Mouse (Mus musculus): ENCODE measurements around the gene Fpgs. TPM values are rescaled to one million over a fixed set of nuclear protein-coding genes. Genes with fewer than 3 reads are reported as not detected.

Fpgs gene
- polyA plus RNA-seq, 1 experiment = 26.7 TPM

DNA sequence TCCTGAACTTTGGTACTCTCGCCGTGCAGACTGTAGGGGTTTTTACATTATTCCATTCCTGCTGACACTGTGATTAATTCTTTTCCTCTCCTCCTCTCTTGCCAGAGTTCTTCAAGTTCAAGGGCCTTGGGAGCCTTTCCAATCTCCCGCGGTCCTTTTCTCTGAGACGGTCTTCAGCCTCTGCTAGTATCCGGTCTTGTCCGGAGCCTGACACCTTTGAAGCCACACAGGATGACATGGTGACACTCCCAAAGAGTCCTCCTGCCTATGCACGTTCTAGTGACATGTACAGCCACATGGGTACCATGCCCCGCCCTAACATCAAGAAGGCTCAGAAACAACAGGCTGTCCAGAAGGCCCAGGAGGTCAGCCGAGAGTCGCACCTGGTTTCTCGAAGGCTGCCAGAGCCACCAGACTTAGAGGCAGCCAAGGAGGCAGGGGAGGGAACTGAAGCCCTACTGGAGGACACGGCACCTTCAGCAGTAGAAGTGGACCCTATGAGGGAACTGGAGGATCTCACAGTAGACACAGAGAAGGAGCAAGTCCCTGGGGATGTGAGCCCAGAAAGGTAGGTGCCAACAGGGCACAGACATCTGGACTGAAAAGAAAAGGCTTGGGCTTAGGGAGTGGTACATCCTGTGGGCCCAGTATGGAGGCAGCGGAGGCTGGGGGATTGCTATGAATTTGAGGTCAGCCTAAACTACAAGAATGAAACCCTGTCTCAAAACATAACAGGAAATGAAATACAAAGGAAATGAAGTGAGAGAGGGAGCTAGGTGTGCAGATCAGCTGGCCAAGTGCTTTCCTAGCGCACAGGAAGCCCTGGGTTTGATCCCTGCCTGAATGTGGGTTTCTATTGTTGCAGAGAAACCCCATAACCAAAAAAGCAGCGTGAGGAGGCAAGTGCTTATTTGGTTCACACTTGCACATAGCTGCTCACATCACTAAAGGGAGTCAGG lies 21.2 kb upstream of the Fpgs start:
- H3K36me3 ChIP-seq (ENCODE audit: control insufficient read depth, insufficient read depth) = no peaks in the 10 kb centered on the region
- TF ChIP-seq MYOG (IDR thresholded peaks at IDR 0.05; ENCODE audit: control insufficient read depth, extremely low read depth, insufficient read length) (no peak), USF1 (IDR thresholded peaks at IDR 0.05; ENCODE audit: low read depth) (no peak), MYOD1 (IDR thresholded peaks at IDR 0.05; ENCODE audit: control insufficient read depth, insufficient read length, low read depth) (no peak), MAX (IDR thresholded peaks at IDR 0.05) (no peak), FOSL1 (IDR thresholded peaks at IDR 0.05; ENCODE audit: insufficient read depth, low read length, poor library complexity, severe bottlenecking) (no peak), CEBPB (IDR thresholded peaks at IDR 0.05; ENCODE audit: low read depth) (no peak), CTCF (IDR thresholded peaks at IDR 0.05; ENCODE audit: control insufficient read depth, insufficient read depth, insufficient read length) (no peak)
- no peaks in the 10 kb centered on the region for H3K79me2 ChIP-seq (ENCODE audit: control insufficient read depth, insufficient read depth)
- no peak overlapping the region for H3K4me3 ChIP-seq (ENCODE audit: insufficient read depth, poor library complexity, severe bottlenecking)
- no peaks in the 10 kb centered on the region for H3K27me3 ChIP-seq (ENCODE audit: control insufficient read depth, insufficient read depth, insufficient read length)
- no peak overlapping the region for H3ac ChIP-seq (ENCODE audit: control insufficient read depth, insufficient read length, low read depth)
- H3K79me3 ChIP-seq (ENCODE audit: low read depth) = no peaks in the 10 kb centered on the region

DNA sequence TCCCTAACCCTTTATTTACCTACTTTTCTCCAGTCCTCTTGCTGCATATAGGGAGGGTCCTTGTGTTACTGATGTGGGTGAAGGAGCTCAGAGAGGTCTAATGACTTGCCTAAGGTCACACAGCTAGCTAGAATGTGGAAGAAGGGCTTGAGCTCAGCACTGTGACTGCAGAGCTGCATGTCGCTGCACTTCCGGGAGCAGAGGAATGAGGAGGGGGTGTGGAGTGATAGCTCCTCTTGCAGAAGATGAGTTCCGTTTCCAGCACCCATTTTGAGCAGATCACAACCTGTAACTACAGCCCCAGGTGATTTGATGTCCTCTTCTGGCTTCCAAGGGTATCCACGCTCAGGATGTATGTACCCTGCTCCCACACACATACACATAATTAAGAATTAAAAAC lies 20.2 kb upstream of the Fpgs start:
- no peak for TF ChIP-seq MYOD1 (IDR thresholded peaks at IDR 0.05; ENCODE audit: control insufficient read depth, insufficient read length, low read depth)
- no peak for TF ChIP-seq FOSL1 (IDR thresholded peaks at IDR 0.05; ENCODE audit: insufficient read depth, low read length, poor library complexity, severe bottlenecking)
- TF ChIP-seq MYOG (IDR thresholded peaks at IDR 0.05; ENCODE audit: control insufficient read depth, extremely low read depth, insufficient read length) = no peak
- TF ChIP-seq USF1 (IDR thresholded peaks at IDR 0.05; ENCODE audit: low read depth) = no peak
- no peak for TF ChIP-seq CTCF (IDR thresholded peaks at IDR 0.05; ENCODE audit: control insufficient read depth, insufficient read depth, insufficient read length)
- TF ChIP-seq MAX (IDR thresholded peaks at IDR 0.05) = no peak
- TF ChIP-seq CEBPB (IDR thresholded peaks at IDR 0.05; ENCODE audit: low read depth) = no peak
- Histone ChIP-seq H3K79me3 (ENCODE audit: low read depth) (no peaks in the 10 kb centered on the region), H3ac (ENCODE audit: control insufficient read depth, insufficient read length, low read depth) (no peak overlapping the region), H3K36me3 (ENCODE audit: control insufficient read depth, insufficient read depth) (no peaks in the 10 kb centered on the region), H3K27me3 (ENCODE audit: control insufficient read depth, insufficient read depth, insufficient read length) (no peaks in the 10 kb centered on the region), H3K79me2 (ENCODE audit: control insufficient read depth, insufficient read depth) (no peaks in the 10 kb centered on the region), H3K4me3 (ENCODE audit: insufficient read depth, poor library complexity, severe bottlenecking) (no peak overlapping the region)

DNA sequence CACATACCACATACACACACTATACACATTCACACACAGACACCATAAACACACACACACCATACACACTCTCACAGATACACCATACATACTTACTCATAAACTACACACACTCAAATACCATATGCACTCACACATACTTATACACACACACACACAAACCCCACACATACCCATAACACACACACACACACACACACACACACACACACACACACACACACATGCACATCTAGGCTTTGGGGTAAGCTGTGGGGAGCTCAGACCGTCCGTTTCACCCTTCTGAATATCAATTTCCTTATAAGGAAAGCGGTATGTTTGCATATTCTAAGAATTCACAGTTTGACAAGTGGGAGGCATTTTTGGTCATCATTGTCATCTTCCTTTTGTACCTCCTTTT lies 18.6 kb upstream of the Fpgs start:
- no peaks in the 10 kb centered on the region for H3K27me3 ChIP-seq (ENCODE audit: control insufficient read depth, insufficient read depth, insufficient read length)
- H3K79me2 ChIP-seq (ENCODE audit: control insufficient read depth, insufficient read depth) = no peaks in the 10 kb centered on the region
- H3K36me3 ChIP-seq (ENCODE audit: control insufficient read depth, insufficient read depth) = no peaks in the 10 kb centered on the region
- no peak overlapping the region for H3K4me3 ChIP-seq (ENCODE audit: insufficient read depth, poor library complexity, severe bottlenecking)
- TF ChIP-seq USF1 (IDR thresholded peaks at IDR 0.05; ENCODE audit: low read depth) (no peak), MYOD1 (IDR thresholded peaks at IDR 0.05; ENCODE audit: control insufficient read depth, insufficient read length, low read depth) (no peak), MYOG (IDR thresholded peaks at IDR 0.05; ENCODE audit: control insufficient read depth, extremely low read depth, insufficient read length) (no peak), MAX (IDR thresholded peaks at IDR 0.05) (no peak), CTCF (IDR thresholded peaks at IDR 0.05; ENCODE audit: control insufficient read depth, insufficient read depth, insufficient read length) (no peak), CEBPB (IDR thresholded peaks at IDR 0.05; ENCODE audit: low read depth) (no peak), FOSL1 (IDR thresholded peaks at IDR 0.05; ENCODE audit: insufficient read depth, low read length, poor library complexity, severe bottlenecking) (no peak)
- H3ac ChIP-seq (ENCODE audit: control insufficient read depth, insufficient read length, low read depth) = no peak overlapping the region
- no peaks in the 10 kb centered on the region for H3K79me3 ChIP-seq (ENCODE audit: low read depth)

DNA sequence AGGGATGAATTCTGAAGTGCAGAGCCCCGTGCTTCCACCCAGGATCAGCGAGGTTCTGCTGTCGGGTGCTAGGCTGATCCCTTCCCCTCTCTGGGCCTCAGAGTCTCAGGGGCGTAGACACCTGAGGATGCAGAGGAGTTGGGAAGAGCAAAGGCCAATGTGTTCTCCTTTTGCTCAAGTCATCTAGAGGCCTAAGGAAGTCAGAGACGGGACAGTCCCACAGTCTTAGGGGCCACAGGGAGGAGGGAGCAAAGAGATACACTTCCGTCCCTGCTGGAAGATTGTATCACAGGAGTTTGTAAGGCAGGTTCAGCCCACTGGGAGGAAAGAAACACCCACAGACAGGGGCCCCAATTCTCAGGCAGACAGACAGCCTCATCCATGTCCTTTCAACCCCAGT lies 18.1 kb upstream of the Fpgs start:
- no peaks in the 10 kb centered on the region for H3K36me3 ChIP-seq (ENCODE audit: control insufficient read depth, insufficient read depth)
- no peak for TF ChIP-seq FOSL1 (IDR thresholded peaks at IDR 0.05; ENCODE audit: insufficient read depth, low read length, poor library complexity, severe bottlenecking)
- no peak for TF ChIP-seq MAX (IDR thresholded peaks at IDR 0.05)
- TF ChIP-seq MYOD1 (IDR thresholded peaks at IDR 0.05; ENCODE audit: control insufficient read depth, insufficient read length, low read depth) = no peak
- no peak for TF ChIP-seq CTCF (IDR thresholded peaks at IDR 0.05; ENCODE audit: control insufficient read depth, insufficient read depth, insufficient read length)
- TF ChIP-seq MYOG (IDR thresholded peaks at IDR 0.05; ENCODE audit: control insufficient read depth, extremely low read depth, insufficient read length) = no peak
- no peak for TF ChIP-seq CEBPB (IDR thresholded peaks at IDR 0.05; ENCODE audit: low read depth)
- no peak for TF ChIP-seq USF1 (IDR thresholded peaks at IDR 0.05; ENCODE audit: low read depth)
- no peaks in the 10 kb centered on the region for H3K79me3 ChIP-seq (ENCODE audit: low read depth)
- H3K79me2 ChIP-seq (ENCODE audit: control insufficient read depth, insufficient read depth) = no peaks in the 10 kb centered on the region
- H3ac ChIP-seq (ENCODE audit: control insufficient read depth, insufficient read length, low read depth) = no peak overlapping the region
- H3K4me3 ChIP-seq (ENCODE audit: insufficient read depth, poor library complexity, severe bottlenecking) = no peak overlapping the region
- no peaks in the 10 kb centered on the region for H3K27me3 ChIP-seq (ENCODE audit: control insufficient read depth, insufficient read depth, insufficient read length)

DNA sequence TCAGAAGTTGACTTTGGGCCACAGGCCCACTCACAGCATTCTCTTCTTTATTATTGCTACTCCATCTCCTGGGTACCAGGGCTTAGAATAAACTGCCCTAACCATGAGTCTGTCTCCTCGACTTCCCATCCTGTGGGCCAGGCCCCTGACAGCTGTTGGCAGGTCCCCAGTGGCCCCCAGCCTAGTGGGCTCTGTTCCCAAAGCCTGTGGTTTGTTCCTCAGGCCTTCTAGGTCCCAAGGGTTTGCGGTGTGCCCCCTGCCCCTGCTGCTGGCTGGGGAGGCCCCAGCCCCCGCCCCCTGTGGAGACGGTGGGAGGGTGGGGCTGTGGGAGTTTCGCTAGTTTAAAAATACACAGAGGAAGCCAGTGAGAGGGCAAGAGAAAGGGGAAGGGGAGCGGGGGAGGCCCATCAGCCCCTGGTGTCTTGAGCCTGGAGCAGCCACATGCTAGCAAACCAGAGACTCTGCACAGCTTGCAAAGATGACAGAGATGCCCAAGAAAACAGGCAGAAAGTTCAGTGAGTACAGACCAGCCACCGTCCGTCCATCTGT lies 16.8 kb upstream of the Fpgs start, which contains the start of gene Sh2d3c:
Gene Sh2d3c (plus strand): TSS at position 375 of the 549 bp plus-strand sequence.
- Histone ChIP-seq H3K4me3 (ENCODE audit: insufficient read depth, poor library complexity, severe bottlenecking) (no peak within 1 kb of the TSS), H3K79me2 (ENCODE audit: control insufficient read depth, insufficient read depth) (no peaks in the 10 kb centered on the region), H3K36me3 (ENCODE audit: control insufficient read depth, insufficient read depth) (no peaks in the 10 kb centered on the region), H3K79me3 (ENCODE audit: low read depth) (no peaks in the 10 kb centered on the region), H3K27me3 (ENCODE audit: control insufficient read depth, insufficient read depth, insufficient read length) (no peaks in the 10 kb centered on the region), H3ac (ENCODE audit: control insufficient read depth, insufficient read length, low read depth) (peak within 1 kb of the TSS; percentile 45)
- no peak for TF ChIP-seq MYOG (IDR thresholded peaks at IDR 0.05; ENCODE audit: control insufficient read depth, extremely low read depth, insufficient read length)
- no peak for TF ChIP-seq CEBPB (IDR thresholded peaks at IDR 0.05; ENCODE audit: low read depth)
- TF ChIP-seq MYOD1 (IDR thresholded peaks at IDR 0.05; ENCODE audit: control insufficient read depth, insufficient read length, low read depth) = peak; percentile 78
- no peak for TF ChIP-seq MAX (IDR thresholded peaks at IDR 0.05)
